Mouse (Mus musculus): ENCODE measurements around the gene B3gnt4. TPM values are rescaled to one million over a fixed set of nuclear protein-coding genes. Genes with fewer than 3 reads are reported as not detected.

The B3gnt4 gene
- total and polyA plus RNA-seq, 2 experiments from 2014 or later: 1.4 to 4.5 TPM

- H3K27me3 ChIP-seq (ENCODE audit: insufficient read depth, low read length): no peaks in the 10 kb centered on the region
- ATAC-seq: no peak
- peak within 1 kb of the TSS; percentile 74; the same call in 1 of the 2 replicates for H3K27ac ChIP-seq
- no peak for TF ChIP-seq CTCF (IDR thresholded peaks at IDR 0.05; ENCODE audit: low read depth)
- H3K4me3 ChIP-seq (ENCODE audit: low read length): peak within 1 kb of the TSS; percentile 65
- WGBS: 85% methylated on average over 7 of the region's 7 CpGs
- H3K9me3 ChIP-seq (ENCODE audit: low read length): no peaks in the 10 kb centered on the region
- no peak for DNase-seq (ENCODE audit: low spot score)
- H3K4me2 ChIP-seq (ENCODE audit: low read depth, low read length): peak within 1 kb of the TSS; percentile 92
- H3K9ac ChIP-seq (replicated peaks; ENCODE audit: low read length): peak within 1 kb of the TSS; percentile 56
- peaks cover 9% of the 10 kb centered on the region for H3K4me1 ChIP-seq (ENCODE audit: insufficient read depth, low read length)
- peaks cover 15% of the 10 kb centered on the region; the same call in 1 of the 2 replicates for H3K36me3 ChIP-seq (ENCODE audit: insufficient read depth, low read length)
Measured at GRCm38 (mm10) chr5:123525281-123525680, 15.0 kb downstream of the B3gnt4 start, which contains the start of gene Gm49027. Gm49027 (minus strand) TSS chr5:123525488.

GRCm38 (mm10) chr5:123525916-123526495 lies 15.7 kb downstream of the B3gnt4 start:
- Histone ChIP-seq H3K4me2 (ENCODE audit: low read depth, low read length) (no peak overlapping the region), H3K9ac (replicated peaks; ENCODE audit: low read length) (no peak overlapping the region), H3K4me3 (ENCODE audit: low read length) (no peak overlapping the region), H3K27ac (no peak overlapping the region), H3K36me3 (ENCODE audit: insufficient read depth, low read length) (peaks cover 22% of the 10 kb centered on the region; the same call in 1 of the 2 replicates), H3K4me1 (ENCODE audit: insufficient read depth, low read length) (peaks cover 9% of the 10 kb centered on the region), H3K9me3 (ENCODE audit: low read length) (no peaks in the 10 kb centered on the region), H3K27me3 (ENCODE audit: insufficient read depth, low read length) (no peaks in the 10 kb centered on the region)
- 91% methylated on average over 9 of the region's 9 CpGs for WGBS
- TF ChIP-seq CTCF (IDR thresholded peaks at IDR 0.05; ENCODE audit: low read depth): no peak
- DNase-seq (ENCODE audit: low spot score) (no peak), ATAC-seq (no peak)

- Histone ChIP-seq H3K27ac (no peak overlapping the region), H3K4me1 (ENCODE audit: insufficient read depth, low read length) (no peaks in the 10 kb centered on the region), H3K36me3 (ENCODE audit: insufficient read depth, low read length) (peaks cover 47% of the 10 kb centered on the region), H3K9me3 (ENCODE audit: low read length) (no peaks in the 10 kb centered on the region), H3K4me2 (ENCODE audit: low read depth, low read length) (no peak overlapping the region), H3K9ac (replicated peaks; ENCODE audit: low read length) (no peak overlapping the region), H3K27me3 (ENCODE audit: insufficient read depth, low read length) (no peaks in the 10 kb centered on the region), H3K4me3 (ENCODE audit: low read length) (no peak overlapping the region)
- 75% methylated on average over 7 of the region's 7 CpGs for WGBS
- ATAC-seq (no peak), DNase-seq (ENCODE audit: low spot score) (no peak)
- no peak for TF ChIP-seq CTCF (IDR thresholded peaks at IDR 0.05; ENCODE audit: low read depth)
Measured at GRCm38 (mm10) chr5:123528641-123529040, 18.4 kb downstream of the B3gnt4 start.

GRCm38 (mm10) chr5:123530056-123530455 lies 19.8 kb downstream of the B3gnt4 start:
- H3K36me3 ChIP-seq (ENCODE audit: insufficient read depth, low read length): peaks cover 52% of the 10 kb centered on the region
- no peak overlapping the region for H3K4me2 ChIP-seq (ENCODE audit: low read depth, low read length)
- WGBS: 88% methylated on average over 8 of the region's 8 CpGs
- H3K4me3 ChIP-seq (ENCODE audit: low read length): no peak overlapping the region
- H3K27me3 ChIP-seq (ENCODE audit: insufficient read depth, low read length): no peaks in the 10 kb centered on the region
- H3K9me3 ChIP-seq (ENCODE audit: low read length): no peaks in the 10 kb centered on the region
- no peak overlapping the region for H3K27ac ChIP-seq
- ATAC-seq (no peak), DNase-seq (ENCODE audit: low spot score) (no peak)
- H3K9ac ChIP-seq (replicated peaks; ENCODE audit: low read length): no peak overlapping the region
- no peaks in the 10 kb centered on the region for H3K4me1 ChIP-seq (ENCODE audit: insufficient read depth, low read length)
- no peak for TF ChIP-seq CTCF (IDR thresholded peaks at IDR 0.05; ENCODE audit: low read depth)

GRCm38 (mm10) chr5:123533801-123534200 lies 23.5 kb downstream of the B3gnt4 start:
- no peak overlapping the region for H3K27ac ChIP-seq
- H3K27me3 ChIP-seq (ENCODE audit: insufficient read depth, low read length): no peaks in the 10 kb centered on the region
- DNase-seq (ENCODE audit: low spot score) (no peak), ATAC-seq (no peak)
- no peak overlapping the region for H3K4me2 ChIP-seq (ENCODE audit: low read depth, low read length)
- H3K4me3 ChIP-seq (ENCODE audit: low read length): no peak overlapping the region
- no peak overlapping the region for H3K9ac ChIP-seq (replicated peaks; ENCODE audit: low read length)
- WGBS: 95% methylated on average over 10 of the region's 10 CpGs
- no peak for TF ChIP-seq CTCF (IDR thresholded peaks at IDR 0.05; ENCODE audit: low read depth)
- no peaks in the 10 kb centered on the region for H3K9me3 ChIP-seq (ENCODE audit: low read length)
- no peaks in the 10 kb centered on the region for H3K4me1 ChIP-seq (ENCODE audit: insufficient read depth, low read length)
- H3K36me3 ChIP-seq (ENCODE audit: insufficient read depth, low read length): peaks cover 71% of the 10 kb centered on the region

- Histone ChIP-seq H3K4me1 (ENCODE audit: insufficient read depth, low read length) (no peaks in the 10 kb centered on the region), H3K27me3 (ENCODE audit: insufficient read depth, low read length) (no peaks in the 10 kb centered on the region), H3K4me3 (ENCODE audit: low read length) (no peak overlapping the region), H3K9me3 (ENCODE audit: low read length) (no peaks in the 10 kb centered on the region), H3K4me2 (ENCODE audit: low read depth, low read length) (no peak overlapping the region), H3K27ac (no peak overlapping the region), H3K36me3 (ENCODE audit: insufficient read depth, low read length) (peaks cover 31% of the 10 kb centered on the region), H3K9ac (replicated peaks; ENCODE audit: low read length) (no peak overlapping the region)
- no peak for ATAC-seq
- DNase-seq (ENCODE audit: low spot score): no peak
- TF ChIP-seq CTCF (IDR thresholded peaks at IDR 0.05; ENCODE audit: low read depth): no peak
- WGBS: 92% methylated on average over 7 of the region's 7 CpGs
Measured at GRCm38 (mm10) chr5:123555693-123556092, 45.4 kb downstream of the B3gnt4 start.

GRCm38 (mm10) chr5:123556451-123556850 lies 46.2 kb downstream of the B3gnt4 start:
- ATAC-seq (no peak), DNase-seq (ENCODE audit: low spot score) (peak; percentile 62)
- H3K9me3 ChIP-seq (ENCODE audit: low read length): no peaks in the 10 kb centered on the region
- H3K4me1 ChIP-seq (ENCODE audit: insufficient read depth, low read length): no peaks in the 10 kb centered on the region
- TF ChIP-seq CTCF (IDR thresholded peaks at IDR 0.05; ENCODE audit: low read depth): no peak
- H3K9ac ChIP-seq (replicated peaks; ENCODE audit: low read length): no peak overlapping the region
- no peak overlapping the region for H3K4me3 ChIP-seq (ENCODE audit: low read length)
- H3K36me3 ChIP-seq (ENCODE audit: insufficient read depth, low read length): peaks cover 33% of the 10 kb centered on the region
- 48% methylated on average over 2 of the region's 2 CpGs for WGBS
- no peak overlapping the region for H3K27ac ChIP-seq
- H3K27me3 ChIP-seq (ENCODE audit: insufficient read depth, low read length): no peaks in the 10 kb centered on the region
- H3K4me2 ChIP-seq (ENCODE audit: low read depth, low read length): no peak overlapping the region

Data from hindbrain, postnatal 0 days (tissue).